Mouse (Mus musculus) lung, embryonic 14.5 days (tissue): ENCODE results near the gene Zfp189. TPM values are rescaled to one million over a fixed set of nuclear protein-coding genes. Genes with fewer than 3 reads are reported as not detected.

Source experiments
- ATAC-seq: fragments of 200-750 bp; cut with Nextera tagmentation; 2 replicates; pipeline ENCODE4 v1.8.0; 2017; ENCODE audit warnings: mild to moderate bottlenecking, moderate TSS enrichment, moderate library complexity; ENCODE audit not compliant: insufficient read depth
- DNase-seq: peaks from one replicate; pipeline ENCODE4 v3.0.0-alpha.2; 2015
- H3K27ac ChIP-seq: fragments of 300-500 bp; sonication (generic); 2 replicates; pipeline ENCODE4 v1.5.1; 2014; ENCODE audit warnings: low read depth, mild to moderate bottlenecking, moderate library complexity
- H3K27me3 ChIP-seq: fragments of 300-500 bp; sonication (generic); 2 replicates; pipeline ENCODE4 v1.6.1; 2014; ENCODE audit warnings: low read length, control low read depth; ENCODE audit not compliant: insufficient read depth
- H3K36me3 ChIP-seq: fragments of 300-500 bp; sonication (generic); 2 replicates; pipeline ENCODE4 v1.6.1; 2014; ENCODE audit warnings: control low read depth; ENCODE audit not compliant: insufficient read depth
- H3K4me1 ChIP-seq: fragments of 300-500 bp; sonication (generic); 2 replicates; pipeline ENCODE4 v1.6.1; 2014; ENCODE audit warnings: antibody characterized with exemption, control low read depth; ENCODE audit not compliant: insufficient read depth
- H3K4me2 ChIP-seq: fragments of 300-500 bp; sonication (generic); 2 replicates; pipeline ENCODE4 v1.6.1; 2014; ENCODE audit warnings: mild to moderate bottlenecking
- H3K4me3 ChIP-seq: fragments of 300-500 bp; sonication (generic); 2 replicates; pipeline ENCODE4 v1.5.1; 2014; ENCODE audit warnings: low read depth, low read length
- H3K9ac ChIP-seq: fragments of 300-500 bp; sonication (generic); 2 replicates; pipeline ENCODE4 v1.6.1; 2014
- H3K9me3 ChIP-seq: fragments of 300-500 bp; sonication (generic); 2 replicates; pipeline ENCODE4 v1.6.1; 2016; ENCODE audit warnings: low read depth, low read length, control low read depth
- CTCF ChIP-seq: IDR thresholded peaks from 2 replicates; pipeline ENCODE4 v1.5.1; 2016; ENCODE audit warnings: antibody characterized with exemption, low read depth
- WGBS: fragments of 180-500 bp; shearing (Covaris S2); extraction: QIAGEN DNeasy Blood & Tissue Kit; methylation state at CpG from one replicate; pipeline ENCODE4 v1.1.7; 2014; 5-methylcytosine and 5-hydroxymethylcytosine counted together
- polyA plus RNA-seq: library from polyadenylated mRNA; unstranded; fragments of >200 nt; fragmentation: Nextera tagmentation; extraction: Ambion mirVana; gene quantifications from 2 replicates; pipeline ENCODE4 v1.2.1, GENCODE M21; 2014

Gene Zfp189
- polyA plus RNA-seq, 1 experiment from 2014 or later: 9.4 TPM

DNA sequence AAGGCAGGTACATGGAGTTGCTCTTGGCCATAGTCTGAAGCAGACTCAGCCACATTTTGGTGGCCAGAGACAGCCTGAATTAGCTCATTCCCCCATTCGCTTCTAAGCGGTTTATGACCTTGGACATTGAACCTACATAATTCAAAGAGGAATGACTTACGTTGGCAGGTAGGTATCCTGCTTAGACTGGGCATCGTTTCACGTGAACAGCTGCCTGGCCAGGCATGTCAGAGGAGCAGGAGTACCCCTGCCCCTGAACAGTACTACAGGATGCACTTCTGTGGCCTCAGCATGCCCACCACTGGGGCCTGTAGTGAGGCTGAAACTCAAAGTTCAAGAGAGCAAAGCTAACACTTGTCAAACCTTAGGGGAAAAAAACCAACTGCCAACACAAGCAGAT is 32.4 kb downstream of the Zfp189 start:
- no peaks in the 10 kb centered on the region for H3K4me1 ChIP-seq
- ATAC-seq (no peak), DNase-seq (no peak)
- TF ChIP-seq CTCF: no peak
- no peak overlapping the region for H3K4me3 ChIP-seq
- no peak overlapping the region for H3K4me2 ChIP-seq
- no peaks in the 10 kb centered on the region for H3K9me3 ChIP-seq
- H3K36me3 ChIP-seq: no peaks in the 10 kb centered on the region
- no peaks in the 10 kb centered on the region for H3K27me3 ChIP-seq
- WGBS: 80% methylated on average over 5 of the region's 5 CpGs
- H3K9ac ChIP-seq: no peak overlapping the region
- H3K27ac ChIP-seq: no peak overlapping the region

DNA sequence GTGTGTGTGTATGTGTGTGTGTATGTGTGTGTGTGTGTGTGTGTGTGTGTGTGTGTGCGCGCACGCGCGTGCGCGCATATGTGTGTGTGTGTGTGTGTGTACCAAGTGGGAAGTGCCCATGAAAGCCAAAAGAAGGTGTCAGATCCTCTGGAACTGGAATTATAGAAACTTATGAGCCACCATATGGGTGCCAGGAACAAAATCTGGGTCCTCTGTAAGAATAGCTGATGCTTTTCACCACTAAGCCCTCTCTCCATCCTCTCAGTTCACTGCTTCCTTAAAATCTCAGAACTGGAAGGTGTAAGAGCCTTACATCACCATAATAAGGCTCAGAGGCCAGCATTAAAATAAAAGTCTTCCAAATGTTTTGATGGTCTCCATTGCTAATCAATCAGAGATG is 36.4 kb downstream of the Zfp189 start:
- Histone ChIP-seq H3K9me3 (no peaks in the 10 kb centered on the region), H3K36me3 (no peaks in the 10 kb centered on the region), H3K27me3 (no peaks in the 10 kb centered on the region), H3K9ac (no peak overlapping the region), H3K27ac (no peak overlapping the region), H3K4me2 (no peak overlapping the region), H3K4me3 (no peak overlapping the region), H3K4me1 (no peaks in the 10 kb centered on the region)
- ATAC-seq (no peak), DNase-seq (no peak)
- WGBS: 100% methylated on average over 6 of the region's 7 CpGs
- TF ChIP-seq CTCF: no peak

DNA sequence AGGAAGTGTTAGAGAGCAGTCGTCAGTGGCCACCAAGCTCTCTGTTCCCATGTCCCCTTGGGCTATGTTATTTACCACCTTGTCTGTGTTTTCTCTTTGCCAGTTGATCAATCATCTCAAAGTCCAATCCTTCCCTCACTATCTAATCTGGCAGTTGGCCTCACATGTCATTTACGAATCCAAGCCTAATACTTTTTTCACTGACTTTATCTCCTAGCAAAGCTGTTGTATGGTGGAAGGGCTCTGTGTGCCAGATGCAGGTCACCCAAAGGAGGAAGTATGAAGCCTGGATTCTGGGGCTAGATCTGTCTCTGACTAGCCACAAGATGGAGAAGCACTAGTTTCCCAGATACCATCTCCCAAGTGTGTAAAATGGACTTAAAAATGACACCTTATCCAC is 37.2 kb downstream of the Zfp189 start:
- no peak for DNase-seq
- H3K9me3 ChIP-seq: no peaks in the 10 kb centered on the region
- no peak overlapping the region for H3K9ac ChIP-seq
- H3K4me3 ChIP-seq: no peak overlapping the region
- TF ChIP-seq CTCF: no peak
- WGBS: 32% methylated on average over 2 of the region's 2 CpGs
- no peaks in the 10 kb centered on the region for H3K36me3 ChIP-seq
- no peaks in the 10 kb centered on the region for H3K4me1 ChIP-seq
- H3K27ac ChIP-seq: no peak overlapping the region
- no peak overlapping the region for H3K4me2 ChIP-seq
- no peak for ATAC-seq
- H3K27me3 ChIP-seq: no peaks in the 10 kb centered on the region

DNA sequence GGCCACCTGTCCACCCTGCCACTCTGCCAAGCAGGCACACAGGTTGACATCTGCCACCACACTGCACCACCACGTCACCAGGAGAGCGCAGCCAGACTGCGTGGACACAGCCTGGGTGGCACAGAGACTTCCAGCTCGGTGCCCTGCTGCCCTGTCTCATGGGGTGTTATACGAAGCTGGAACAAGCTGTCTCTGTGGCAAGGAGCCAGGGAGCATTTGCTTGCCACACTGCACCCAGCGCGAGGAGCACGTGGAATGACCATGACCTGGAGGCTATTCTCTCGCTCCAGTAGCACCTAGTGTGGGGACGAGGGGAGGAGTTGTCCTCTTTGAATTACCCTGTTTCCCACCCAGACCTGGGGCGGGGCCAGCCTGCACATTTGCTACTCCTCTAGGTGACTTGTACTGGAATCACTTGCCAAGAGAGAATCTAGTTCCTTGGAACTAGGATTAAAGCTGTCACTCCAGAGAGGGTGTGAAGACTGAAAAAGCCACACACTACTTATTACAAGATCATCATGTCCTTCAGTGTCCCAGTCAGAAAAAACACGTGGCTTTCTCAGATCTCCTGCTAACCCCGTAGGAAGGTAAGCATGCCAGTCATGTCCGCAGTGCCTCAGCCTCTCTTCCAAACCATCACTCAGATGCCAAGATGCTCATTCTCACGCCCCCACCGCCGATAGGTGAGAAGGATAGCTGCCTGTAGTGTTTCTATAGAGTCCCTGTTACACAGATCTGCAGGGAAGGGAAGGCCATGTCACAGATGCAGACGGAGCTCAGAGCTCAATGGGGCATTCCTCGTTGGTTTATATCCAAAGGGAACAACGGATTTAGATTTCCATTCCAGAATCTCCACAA is 39.2 kb downstream of the Zfp189 start:
- no peak overlapping the region for H3K9ac ChIP-seq
- no peak for TF ChIP-seq CTCF
- H3K9me3 ChIP-seq: no peaks in the 10 kb centered on the region
- H3K4me3 ChIP-seq: no peak overlapping the region
- DNase-seq: no peak
- no peaks in the 10 kb centered on the region for H3K36me3 ChIP-seq
- no peak overlapping the region for H3K27ac ChIP-seq
- no peak overlapping the region for H3K4me2 ChIP-seq
- no peak for ATAC-seq
- no peaks in the 10 kb centered on the region for H3K4me1 ChIP-seq
- 60% methylated on average over 20 of the region's 20 CpGs for WGBS
- H3K27me3 ChIP-seq: no peaks in the 10 kb centered on the region

DNA sequence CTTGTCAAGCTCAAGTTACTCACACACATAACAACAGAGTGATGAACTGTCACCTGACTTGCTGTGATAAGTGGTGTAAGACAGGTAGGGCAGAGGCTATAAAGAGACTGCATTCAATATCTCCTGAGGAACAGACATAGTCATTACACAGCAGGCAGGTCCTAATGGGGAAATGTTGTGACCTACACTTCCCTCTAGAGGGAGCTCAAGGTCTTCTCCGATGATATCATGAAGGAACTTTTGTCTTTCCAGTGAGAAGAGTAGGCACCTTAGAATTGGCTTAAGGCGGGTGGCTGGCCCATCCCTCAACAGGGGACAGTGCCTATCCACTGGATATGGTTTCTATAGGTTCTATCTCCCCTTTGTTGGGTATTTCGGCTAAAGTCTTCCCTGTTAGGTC is 46.6 kb downstream of the Zfp189 start:
- peak; percentile 86 for TF ChIP-seq CTCF
- no peak overlapping the region for H3K4me3 ChIP-seq
- no peak overlapping the region for H3K9ac ChIP-seq
- H3K27ac ChIP-seq: no peak overlapping the region
- DNase-seq (peak; percentile 91), ATAC-seq (peak; percentile 83)
- no peak overlapping the region for H3K4me2 ChIP-seq
- H3K4me1 ChIP-seq: no peaks in the 10 kb centered on the region
- 16% methylated on average over 3 of the region's 3 CpGs for WGBS
- H3K27me3 ChIP-seq: no peaks in the 10 kb centered on the region
- no peaks in the 10 kb centered on the region for H3K36me3 ChIP-seq
- H3K9me3 ChIP-seq: no peaks in the 10 kb centered on the region

DNA sequence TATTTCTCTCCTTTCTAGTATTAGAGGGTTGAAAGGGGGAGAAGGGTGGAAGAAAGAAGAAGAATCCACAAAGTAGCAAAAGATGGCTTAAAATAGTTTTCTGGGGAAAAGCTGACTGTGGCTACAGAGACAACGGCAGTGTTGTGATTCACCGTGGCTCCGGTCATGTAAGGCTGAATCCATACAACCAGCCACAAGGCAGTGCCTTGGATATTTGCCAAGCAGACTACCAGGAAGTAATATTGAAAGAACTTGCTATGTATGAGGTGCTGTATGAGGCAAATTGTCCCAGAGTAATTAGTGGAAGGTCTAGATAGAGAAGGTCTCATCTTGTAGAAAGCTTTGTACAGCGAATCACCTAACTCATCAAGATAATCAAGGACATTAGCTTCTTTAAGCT is 51.2 kb downstream of the Zfp189 start:
- DNase-seq (peak; percentile 23), ATAC-seq (no peak)
- no peak overlapping the region for H3K4me2 ChIP-seq
- H3K4me3 ChIP-seq: no peak overlapping the region
- no peaks in the 10 kb centered on the region for H3K9me3 ChIP-seq
- H3K27me3 ChIP-seq: no peaks in the 10 kb centered on the region
- H3K27ac ChIP-seq: no peak overlapping the region
- H3K9ac ChIP-seq: no peak overlapping the region
- WGBS: 69% methylated on average over 4 of the region's 4 CpGs
- no peak for TF ChIP-seq CTCF
- no peaks in the 10 kb centered on the region for H3K36me3 ChIP-seq
- no peaks in the 10 kb centered on the region for H3K4me1 ChIP-seq

Other genes with a start within 250 kb of the Zfp189 start
- gene Acnat2, start 113.0 kb upstream of the Zfp189 start, polyA plus RNA-seq: not detected in 2 replicates
- 0.24 and 0.27 TPM in 2 replicates for gene Acnat1, start 47.3 kb upstream of the Zfp189 start, polyA plus RNA-seq
- not detected in 2 replicates for gene Baat, start 14.6 kb upstream of the Zfp189 start, polyA plus RNA-seq
- gene Mrpl50, start 83 bp upstream of the Zfp189 start, polyA plus RNA-seq: 75.2 and 75.9 TPM in 2 replicates
- gene Aldob, start 28.4 kb downstream of the Zfp189 start, polyA plus RNA-seq: not detected in 2 replicates
- 19.0 and 21.9 TPM in 2 replicates for gene Tmem246, start 76.7 kb downstream of the Zfp189 start, polyA plus RNA-seq
- 56.9 and 59.6 TPM in 2 replicates for gene Rnf20, start 110.8 kb downstream of the Zfp189 start, polyA plus RNA-seq
- gene Ppp3r2, start 160.8 kb downstream of the Zfp189 start, polyA plus RNA-seq: 0.08 TPM in 1 of 2 replicates, not detected in the other